Mouse (Mus musculus) heart, adult 8-10 months (tissue): ENCODE data around the gene Tada2a. TPM values are rescaled to one million over a fixed set of nuclear protein-coding genes. Genes with fewer than 3 reads are reported as not detected.

Experiments used
- DNase-seq: peaks from one replicate; pipeline ENCODE4 v3.0.0; 2022; ENCODE audit warnings: low spot score
- total RNA-seq, 4 experiments: library from RNA; stranded (reverse); gene quantifications; 2 replicates each; pipeline ENCODE4 v1.2.4; 2022

The Tada2a gene
- total RNA-seq = 1 to 10 TPM; 8.0 to 8.2 (median 8.1) TPM

GRCm38 (mm10) chr11:84128943-84129798 is at the start of gene Tada2a, which contains the start of gene Acaca:
Tada2a (minus strand) TSS chr11:84129600.
Acaca (plus strand) TSS chr11:84129672.
- DNase-seq = peak; percentile 40

GRCm38 (mm10) chr11:84178571-84178970 is 49.2 kb upstream of the Tada2a start:
- DNase-seq = no peak

- no peak for DNase-seq
These were observed 43.4 kb upstream of the Tada2a start for GRCm38 (mm10) chr11:84172539-84173435.

GRCm38 (mm10) chr11:84168701-84169288 is 39.4 kb upstream of the Tada2a start:
- DNase-seq = peak; percentile 19

GRCm38 (mm10) chr11:84167046-84167526 is 37.7 kb upstream of the Tada2a start, which contains the start of gene Gm11437:
Gm11437 (minus strand) TSS chr11:84167476.
- no peak for DNase-seq

GRCm38 (mm10) chr11:84164561-84164960 is 35.2 kb upstream of the Tada2a start:
- DNase-seq = no peak

GRCm38 (mm10) chr11:84164123-84164522 is 34.7 kb upstream of the Tada2a start:
- no peak for DNase-seq

- no peak for DNase-seq
These were observed 27.3 kb upstream of the Tada2a start for GRCm38 (mm10) chr11:84156535-84157262.

GRCm38 (mm10) chr11:84150884-84151283 is 21.5 kb upstream of the Tada2a start:
- DNase-seq = no peak

GRCm38 (mm10) chr11:84146081-84146480 is 16.7 kb upstream of the Tada2a start:
- DNase-seq = no peak

GRCm38 (mm10) chr11:84145201-84145798 is 15.9 kb upstream of the Tada2a start:
- no peak for DNase-seq

- DNase-seq = peak; percentile 29
These were observed 12.4 kb upstream of the Tada2a start for GRCm38 (mm10) chr11:84141752-84142151.

- DNase-seq = no peak
These were observed 7.1 kb upstream of the Tada2a start for GRCm38 (mm10) chr11:84136453-84136852.

- no peak for DNase-seq
These were observed 5.0 kb upstream of the Tada2a start for GRCm38 (mm10) chr11:84134331-84134860.

- no peak for DNase-seq
These were observed 392 bp upstream of the Tada2a start for GRCm38 (mm10) chr11:84129799-84130185.

GRCm38 (mm10) chr11:84127977-84128376 is 1.4 kb downstream of the Tada2a start:
- no peak for DNase-seq

GRCm38 (mm10) chr11:84121051-84121956 is 8.1 kb downstream of the Tada2a start:
- DNase-seq = no peak

GRCm38 (mm10) chr11:84117431-84117830 is 12.0 kb downstream of the Tada2a start:
- DNase-seq = no peak

- DNase-seq = no peak
These were observed 13.2 kb downstream of the Tada2a start for GRCm38 (mm10) chr11:84116221-84116620.
